Mouse (Mus musculus) layer of hippocampus, adult 11-12 months (tissue): ENCODE data around the gene Miip.

Source experiments
- DNase-seq: peaks from one replicate; pipeline ENCODE4 v3.0.0; 2022; ENCODE audit warnings: low spot score

The Miip gene

GRCm38 (mm10) chr4:147868450-147869031, at the start of gene Miip, which contains the start of gene Fv1:
TSS of gene Miip (minus strand) at chr4:147868816.
TSS of gene Fv1 (plus strand) at chr4:147868979.
- peak; percentile 97 for DNase-seq

GRCm38 (mm10) chr4:147909486-147909885, 40.9 kb upstream of the Miip start:
- DNase-seq = no peak

GRCm38 (mm10) chr4:147906230-147906629, 37.6 kb upstream of the Miip start:
- no peak for DNase-seq

GRCm38 (mm10) chr4:147905090-147905659, 36.6 kb upstream of the Miip start:
- no peak for DNase-seq

- peak; percentile 93 for DNase-seq
Observed at GRCm38 (mm10) chr4:147904313-147905089, 35.9 kb upstream of the Miip start, which contains the start of gene Mfn2. TSS of gene Mfn2 (minus strand) at chr4:147904704.

- DNase-seq = no peak
Observed at GRCm38 (mm10) chr4:147903601-147904000, 35.0 kb upstream of the Miip start.

- no peak for DNase-seq
Observed at GRCm38 (mm10) chr4:147902906-147903500, 34.4 kb upstream of the Miip start.

GRCm38 (mm10) chr4:147900452-147900851, 31.8 kb upstream of the Miip start:
- DNase-seq = no peak

GRCm38 (mm10) chr4:147897348-147897747, 28.7 kb upstream of the Miip start:
- no peak for DNase-seq

- DNase-seq = no peak
Observed at GRCm38 (mm10) chr4:147896411-147896810, 27.8 kb upstream of the Miip start.

- DNase-seq = no peak
Observed at GRCm38 (mm10) chr4:147895815-147896330, 27.3 kb upstream of the Miip start.

- DNase-seq = peak; percentile 45
Observed at GRCm38 (mm10) chr4:147890341-147890740, 21.7 kb upstream of the Miip start.

GRCm38 (mm10) chr4:147888237-147888636, 19.6 kb upstream of the Miip start:
- DNase-seq = no peak

GRCm38 (mm10) chr4:147887277-147887676, 18.7 kb upstream of the Miip start:
- DNase-seq = no peak

GRCm38 (mm10) chr4:147886158-147886557, 17.5 kb upstream of the Miip start:
- DNase-seq = no peak

GRCm38 (mm10) chr4:147884138-147884537, 15.5 kb upstream of the Miip start:
- DNase-seq = no peak

- no peak for DNase-seq
Observed at GRCm38 (mm10) chr4:147883041-147883440, 14.4 kb upstream of the Miip start.

GRCm38 (mm10) chr4:147881792-147882191, 13.2 kb upstream of the Miip start:
- DNase-seq = no peak

GRCm38 (mm10) chr4:147879865-147880264, 11.2 kb upstream of the Miip start:
- no peak for DNase-seq

GRCm38 (mm10) chr4:147879456-147879855, 10.8 kb upstream of the Miip start:
- no peak for DNase-seq

GRCm38 (mm10) chr4:147878537-147878936, 9.9 kb upstream of the Miip start:
- DNase-seq = no peak

GRCm38 (mm10) chr4:147875852-147876575, 7.4 kb upstream of the Miip start:
- DNase-seq = no peak
